Mouse (Mus musculus) heart, embryonic 15.5 days (tissue): ENCODE measurements at regions not wholly inside any gene's neighbourhood (a gene's known extent, or its start where the extent isn't known, plus 50 kb on each side); places are given as distances from the start of the nearest gene placed in this dataset.

Source experiments
- ATAC-seq: fragments of 200-750 bp; cut with Nextera tagmentation; replicated peaks from 2 replicates; pipeline ENCODE4 v1.8.0; 2017; ENCODE audit warnings: low read depth, moderate TSS enrichment; ENCODE audit not compliant: insufficient number of reproducible peaks, insufficient read depth, low FRiP score
- H3K27ac ChIP-seq: fragments of 300-500 bp; sonication (generic); 2 replicates; pipeline ENCODE4 v1.5.1; 2015; ENCODE audit warnings: mild to moderate bottlenecking, inconsistent platforms
- H3K27me3 ChIP-seq: fragments of 300-500 bp; sonication (generic); 2 replicates; pipeline ENCODE4 v1.6.1; 2015; ENCODE audit warnings: inconsistent platforms
- H3K36me3 ChIP-seq: fragments of 300-500 bp; sonication (generic); 2 replicates; pipeline ENCODE4 v1.6.1; 2015; ENCODE audit warnings: mild to moderate bottlenecking, inconsistent platforms
- H3K4me1 ChIP-seq: fragments of 300-500 bp; sonication (generic); replicated peaks from 2 replicates; pipeline ENCODE4 v1.6.1; 2015; ENCODE audit warnings: inconsistent platforms
- H3K4me2 ChIP-seq: fragments of 300-500 bp; sonication (generic); 2 replicates; pipeline ENCODE4 v1.6.1; 2015; ENCODE audit warnings: inconsistent platforms, mild to moderate bottlenecking, moderate library complexity
- H3K4me3 ChIP-seq: fragments of 300-500 bp; sonication (generic); 2 replicates; pipeline ENCODE4 v1.5.1; 2015; ENCODE audit warnings: mild to moderate bottlenecking, inconsistent platforms
- H3K9ac ChIP-seq: fragments of 300-500 bp; sonication (generic); 2 replicates; pipeline ENCODE4 v1.6.1; 2015; ENCODE audit warnings: mild to moderate bottlenecking, inconsistent platforms
- H3K9me3 ChIP-seq: fragments of 300-500 bp; sonication (generic); replicated peaks from 2 replicates; pipeline ENCODE4 v1.6.1; 2016; ENCODE audit warnings: inconsistent platforms
- WGBS: fragments of 180-500 bp; shearing (Covaris S2); methylation state at CpG from one replicate; pipeline ENCODE4 v1.1.7; 2015; ENCODE audit warnings: mixed read lengths; 5-methylcytosine and 5-hydroxymethylcytosine counted together

GRCm38 (mm10) chr9:61862071-61862480 lies 52.3 kb downstream of the Rplp1 start:
- Histone ChIP-seq H3K27me3 (peaks cover 28% of the 10 kb centered on the region), H3K27ac (no peak overlapping the region), H3K4me2 (no peak overlapping the region), H3K4me3 (no peak overlapping the region), H3K4me1 (peaks cover 3% of the 10 kb centered on the region; the same call in 1 of the 2 replicates), H3K9ac (no peak overlapping the region), H3K36me3 (no peaks in the 10 kb centered on the region), H3K9me3 (no peaks in the 10 kb centered on the region)
- no peak for ATAC-seq
- 86% methylated on average over 6 of the region's 6 CpGs for WGBS

DNA sequence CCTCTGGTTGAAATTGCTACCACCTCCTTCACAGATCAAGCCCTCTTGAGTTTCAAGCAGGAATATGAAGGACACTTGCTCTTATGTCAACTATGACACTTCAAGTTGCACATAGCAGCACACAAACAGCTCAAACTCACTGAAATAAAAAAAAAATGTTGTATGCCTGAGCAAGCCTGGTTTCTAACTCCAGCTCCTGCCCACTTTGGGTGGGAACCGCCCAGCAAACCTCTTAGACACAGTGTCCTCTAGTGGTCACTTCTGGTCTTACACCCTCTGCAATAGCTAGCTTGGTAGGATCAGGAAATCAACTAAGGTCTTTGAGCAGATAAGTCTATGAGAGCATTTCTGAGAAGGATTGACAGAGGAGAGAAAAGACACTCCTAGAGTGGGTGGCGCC lies 54.2 kb downstream of the Rplp1 start:
- Histone ChIP-seq H3K4me2 (no peak overlapping the region), H3K27me3 (peaks cover 26% of the 10 kb centered on the region)
- 24% methylated on average over 2 of the region's 2 CpGs for WGBS

DNA sequence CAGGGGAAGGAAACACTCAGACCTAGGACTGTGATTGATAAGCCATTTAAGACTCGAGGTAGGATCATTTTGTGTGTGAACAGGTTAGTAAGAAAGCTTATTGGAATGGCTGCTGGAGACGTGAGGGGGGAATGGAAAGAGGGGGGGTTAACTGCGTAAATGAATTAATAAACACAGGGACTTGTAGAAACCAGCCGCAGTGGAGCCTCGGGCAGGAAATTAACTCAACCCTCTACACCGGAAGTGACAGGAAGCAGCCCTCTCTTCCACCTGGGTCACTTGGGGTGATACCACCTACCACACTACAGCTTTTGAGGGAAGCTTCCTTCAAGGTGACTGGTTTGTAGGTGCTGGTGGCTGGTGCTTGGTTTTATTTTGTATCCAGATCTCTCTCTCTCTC lies 54.9 kb downstream of the Rplp1 start:
- H3K27me3 ChIP-seq = peaks cover 27% of the 10 kb centered on the region
- no peaks in the 10 kb centered on the region for H3K36me3 ChIP-seq
- 47% methylated on average over 6 of the region's 6 CpGs for WGBS
- peak overlapping the region; percentile 14; the same call in 1 of the 2 replicates for H3K4me2 ChIP-seq
- H3K27ac ChIP-seq = no peak overlapping the region
- H3K4me3 ChIP-seq = no peak overlapping the region
- H3K9me3 ChIP-seq = no peaks in the 10 kb centered on the region
- no peak overlapping the region for H3K9ac ChIP-seq
- no peak for ATAC-seq
- H3K4me1 ChIP-seq = peaks cover 7% of the 10 kb centered on the region

More for the DNA sequence above, 54.2 kb downstream of the Rplp1 start:
- no peaks in the 10 kb centered on the region for H3K36me3 ChIP-seq
- no peak overlapping the region for H3K27ac ChIP-seq
- ATAC-seq = no peak
- H3K9ac ChIP-seq = no peak overlapping the region
- H3K4me3 ChIP-seq = no peak overlapping the region
- peaks cover 7% of the 10 kb centered on the region for H3K4me1 ChIP-seq
- no peaks in the 10 kb centered on the region for H3K9me3 ChIP-seq

DNA sequence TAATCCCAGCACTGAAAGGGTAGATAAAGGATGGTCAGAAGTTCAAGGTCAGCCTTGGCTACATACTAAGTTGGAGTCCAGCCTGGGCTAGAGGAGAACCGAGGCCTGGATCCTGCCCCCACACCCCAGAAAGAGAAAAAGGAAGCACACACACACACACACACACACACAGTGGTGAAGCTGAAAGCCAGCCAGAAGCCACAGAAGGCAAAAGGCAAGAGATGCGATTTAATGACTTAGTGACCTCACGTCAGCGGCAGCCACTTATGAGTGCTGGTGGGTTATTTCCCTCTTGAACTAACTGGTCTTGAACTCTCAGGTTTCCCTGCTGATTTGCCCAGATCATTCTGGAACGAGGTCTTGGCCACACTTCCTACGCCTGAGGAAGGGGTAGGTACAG lies 56.5 kb downstream of the Rplp1 start:
- H3K4me2 ChIP-seq = no peak overlapping the region
- peaks cover 29% of the 10 kb centered on the region for H3K27me3 ChIP-seq
- no peaks in the 10 kb centered on the region for H3K36me3 ChIP-seq
- no peak overlapping the region for H3K9ac ChIP-seq
- no peak for ATAC-seq
- no peak overlapping the region for H3K4me3 ChIP-seq
- H3K27ac ChIP-seq = no peak overlapping the region
- H3K9me3 ChIP-seq = no peaks in the 10 kb centered on the region
- peaks cover 7% of the 10 kb centered on the region for H3K4me1 ChIP-seq
- WGBS = 74% methylated on average over 6 of the region's 6 CpGs

GRCm38 (mm10) chr9:61856686-61857085 lies 57.7 kb downstream of the Rplp1 start:
- Histone ChIP-seq H3K9me3 (no peaks in the 10 kb centered on the region), H3K4me2 (no peak overlapping the region), H3K36me3 (no peaks in the 10 kb centered on the region), H3K4me3 (no peak overlapping the region), H3K27ac (no peak overlapping the region), H3K4me1 (peaks cover 7% of the 10 kb centered on the region), H3K27me3 (peaks cover 25% of the 10 kb centered on the region), H3K9ac (no peak overlapping the region)
- no peak for ATAC-seq
- 78% methylated on average over 1 of the region's 1 CpGs for WGBS

GRCm38 (mm10) chr9:61855686-61856085 lies 58.7 kb downstream of the Rplp1 start:
- H3K4me3 ChIP-seq = no peak overlapping the region
- no peaks in the 10 kb centered on the region for H3K9me3 ChIP-seq
- peaks cover 7% of the 10 kb centered on the region for H3K4me1 ChIP-seq
- H3K27ac ChIP-seq = no peak overlapping the region
- H3K4me2 ChIP-seq = no peak overlapping the region
- H3K9ac ChIP-seq = no peak overlapping the region
- no peak for ATAC-seq
- H3K36me3 ChIP-seq = no peaks in the 10 kb centered on the region
- peaks cover 23% of the 10 kb centered on the region for H3K27me3 ChIP-seq
- WGBS = 38% methylated on average over 11 of the region's 11 CpGs

DNA sequence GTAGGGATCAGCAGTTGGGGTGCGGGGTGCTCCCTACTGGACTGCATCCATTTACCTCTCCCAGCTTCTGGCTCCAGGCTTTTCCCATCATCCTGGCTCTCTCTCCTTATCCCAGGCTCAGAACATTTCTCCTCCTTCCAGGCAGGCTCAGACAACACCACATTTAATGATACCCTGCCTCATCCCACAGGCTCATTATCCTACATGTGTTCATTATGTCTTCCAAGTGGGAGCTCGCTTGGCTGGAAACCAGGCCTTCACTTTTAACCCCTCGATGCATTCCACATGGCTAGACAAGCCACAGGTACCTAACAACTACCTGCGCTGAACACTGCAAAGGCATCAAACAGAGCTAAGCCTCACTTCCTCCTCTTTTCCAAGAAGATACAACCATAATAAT lies 60.5 kb downstream of the Rplp1 start:
- H3K9me3 ChIP-seq = no peaks in the 10 kb centered on the region
- H3K4me2 ChIP-seq = no peak overlapping the region
- peaks cover 4% of the 10 kb centered on the region for H3K4me1 ChIP-seq
- no peaks in the 10 kb centered on the region for H3K36me3 ChIP-seq
- no peak overlapping the region for H3K9ac ChIP-seq
- H3K27me3 ChIP-seq = peaks cover 18% of the 10 kb centered on the region
- no peak for ATAC-seq
- no peak overlapping the region for H3K4me3 ChIP-seq
- 83% methylated on average over 4 of the region's 4 CpGs for WGBS
- H3K27ac ChIP-seq = no peak overlapping the region

- ATAC-seq = no peak
- Histone ChIP-seq H3K27me3 (peaks cover 5% of the 10 kb centered on the region; the same call in 1 of the 2 replicates), H3K4me2 (no peak overlapping the region), H3K36me3 (no peaks in the 10 kb centered on the region), H3K9me3 (no peaks in the 10 kb centered on the region), H3K27ac (no peak overlapping the region), H3K4me1 (peaks cover 4% of the 10 kb centered on the region), H3K4me3 (no peak overlapping the region), H3K9ac (no peak overlapping the region)
- 82% methylated on average over 3 of the region's 3 CpGs for WGBS
Observed at GRCm38 (mm10) chr9:61851331-61851730, 63.0 kb downstream of the Rplp1 start.

DNA sequence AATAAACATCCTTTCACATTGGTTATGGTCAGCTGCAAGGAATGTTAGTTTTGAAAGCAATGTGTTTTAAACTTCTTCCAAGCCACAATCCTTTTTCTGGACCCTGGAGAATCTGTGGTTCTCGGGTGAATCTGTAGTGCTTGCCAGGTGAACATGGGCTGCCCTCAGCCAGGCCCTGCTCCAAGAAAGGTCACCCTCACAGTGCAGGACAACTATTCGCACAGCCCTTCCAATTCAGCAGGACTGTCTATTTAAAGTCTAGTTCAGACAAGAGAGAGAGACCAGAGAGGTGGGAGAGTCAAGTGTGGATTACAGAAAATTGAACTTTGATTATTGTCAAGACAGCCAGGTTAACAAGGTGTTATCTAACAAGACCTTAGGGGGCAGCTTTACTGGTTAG lies 65.9 kb downstream of the Rplp1 start:
- H3K4me1 ChIP-seq = no peaks in the 10 kb centered on the region
- 49% methylated on average over 2 of the region's 2 CpGs for WGBS
- no peak overlapping the region for H3K4me3 ChIP-seq
- H3K4me2 ChIP-seq = no peak overlapping the region
- H3K9ac ChIP-seq = no peak overlapping the region
- no peak overlapping the region for H3K27ac ChIP-seq
- ATAC-seq = no peak
- H3K9me3 ChIP-seq = no peaks in the 10 kb centered on the region
- no peaks in the 10 kb centered on the region for H3K36me3 ChIP-seq
- no peaks in the 10 kb centered on the region for H3K27me3 ChIP-seq

DNA sequence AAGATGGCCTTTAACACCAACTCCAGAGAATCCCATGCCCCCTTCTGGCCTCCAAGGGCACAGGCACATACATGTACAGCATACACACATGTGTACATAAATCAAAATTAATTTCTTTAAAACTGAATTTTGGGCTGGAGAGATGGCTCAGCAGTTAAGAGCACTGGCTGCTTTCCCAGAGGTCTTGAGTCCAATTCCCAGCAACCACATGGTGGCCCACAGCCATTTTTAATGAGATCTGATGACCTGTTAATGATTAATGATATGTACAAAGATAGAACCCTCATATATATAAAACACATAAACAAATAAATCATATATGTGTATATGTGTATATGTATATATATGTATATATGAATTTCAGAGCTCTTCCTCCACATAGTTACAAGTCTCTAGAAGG lies 66.8 kb downstream of the Rplp1 start:
- Histone ChIP-seq H3K27me3 (no peaks in the 10 kb centered on the region; the same call in 1 of the 2 replicates), H3K9ac (no peak overlapping the region), H3K9me3 (no peaks in the 10 kb centered on the region), H3K4me2 (no peak overlapping the region), H3K4me1 (no peaks in the 10 kb centered on the region), H3K36me3 (no peaks in the 10 kb centered on the region), H3K27ac (no peak overlapping the region), H3K4me3 (no peak overlapping the region)
- ATAC-seq = no peak

DNA sequence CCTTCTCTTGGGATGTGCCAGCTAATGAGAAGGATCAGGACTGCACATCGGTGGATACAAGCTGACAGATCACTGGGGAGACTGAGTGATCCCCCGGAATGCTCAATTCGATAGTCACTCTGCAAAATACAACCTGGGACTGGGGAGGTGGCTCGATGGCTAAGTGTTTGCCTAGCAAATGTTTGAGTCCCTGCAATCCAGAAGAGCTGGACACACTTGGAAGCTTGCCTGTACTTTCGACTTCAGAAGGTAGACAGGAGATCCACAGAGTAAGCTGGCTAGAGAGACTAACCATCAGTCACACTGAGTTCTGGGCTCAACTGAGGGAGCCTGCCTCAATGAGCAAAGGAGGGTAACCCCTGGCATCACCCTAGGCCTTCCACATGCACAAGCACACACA lies 69.7 kb downstream of the Rplp1 start:
- no peak overlapping the region for H3K9ac ChIP-seq
- H3K27ac ChIP-seq = no peak overlapping the region
- H3K4me2 ChIP-seq = no peak overlapping the region
- H3K4me3 ChIP-seq = no peak overlapping the region
- H3K27me3 ChIP-seq = no peaks in the 10 kb centered on the region; the same call in 1 of the 2 replicates
- no peak for ATAC-seq
- no peaks in the 10 kb centered on the region for H3K4me1 ChIP-seq
- H3K9me3 ChIP-seq = no peaks in the 10 kb centered on the region
- 72% methylated on average over 5 of the region's 5 CpGs for WGBS
- H3K36me3 ChIP-seq = no peaks in the 10 kb centered on the region

- ATAC-seq = no peak
- Histone ChIP-seq H3K27me3 (no peaks in the 10 kb centered on the region; the same call in 1 of the 2 replicates), H3K9ac (no peak overlapping the region), H3K4me3 (no peak overlapping the region), H3K9me3 (no peaks in the 10 kb centered on the region), H3K27ac (no peak overlapping the region), H3K36me3 (no peaks in the 10 kb centered on the region), H3K4me2 (no peak overlapping the region), H3K4me1 (no peaks in the 10 kb centered on the region)
- 71% methylated on average over 8 of the region's 8 CpGs for WGBS
Observed at GRCm38 (mm10) chr9:61844141-61844540, 70.2 kb downstream of the Rplp1 start.
